12 mouse cellular contexts compared by ENCODE assay signal in the genomic region with DNA sequence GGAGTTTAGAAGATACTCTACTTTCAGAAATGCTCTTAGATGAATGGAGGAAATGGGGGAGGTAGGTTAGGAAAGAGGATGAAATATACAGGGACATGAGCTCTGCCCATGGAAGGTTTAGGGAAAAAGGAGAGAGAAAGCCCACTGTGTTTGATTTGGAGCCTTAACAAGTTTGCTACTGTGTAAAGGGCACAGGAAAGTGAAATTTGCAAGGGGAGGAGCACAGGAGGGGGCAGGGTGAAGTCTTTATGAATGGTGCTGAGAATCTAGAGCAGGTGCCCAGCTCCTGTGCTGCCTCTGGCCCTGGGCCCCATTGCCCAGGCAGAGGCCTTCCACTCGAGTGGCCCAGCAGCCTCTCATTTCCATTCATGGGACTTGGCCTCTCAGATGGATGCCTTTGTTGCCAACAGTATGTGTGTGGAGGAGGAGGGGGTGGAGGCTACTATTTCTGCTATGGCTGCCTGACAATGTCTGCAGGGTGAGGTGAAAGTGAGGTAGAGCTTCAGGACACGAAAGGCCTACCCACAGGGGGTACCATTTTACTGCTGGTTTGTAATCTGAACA. TPM values are rescaled to one million over a fixed set of nuclear protein-coding genes. Genes with fewer than 3 reads are reported as not detected.
DNase-seq lines count a peak whose midpoint lies in the region; ATAC-seq lines count a peak whose summit lies in the region.
"Had no signal": no experiment of that assay in that cellular context is flagged by ENCODE, and none has a peak within 500 bp of the region (broad histone marks: within the 10 kb centered on the region; RNA-seq: fewer than 3 reads in every experiment).

No protein-coding gene starts in this region.

- H3K27ac ChIP-seq in heart, embryonic 12.5 days (ENCODE audit: poor library complexity, severe bottlenecking), result no peak overlapping the region
- H3K27ac ChIP-seq in neural tube, embryonic 11.5 days (ENCODE audit: low read depth, low read length), result no peak overlapping the region
- no peak overlapping the region for H3K27ac ChIP-seq in neural tube, embryonic 15.5 days (replicated peaks)
- H3K27ac ChIP-seq in heart, embryonic 16.5 days (ENCODE audit: low read length), result peak overlapping the region; percentile 74
- H3K27ac ChIP-seq: embryonic facial prominence, embryonic 13.5 days; kidney, postnatal 0 days; limb, embryonic 12.5 days had no signal

- ATAC-seq in heart, embryonic 12.5 days (ENCODE audit: insufficient number of reproducible peaks, low FRiP score), result no peak
- 0 out of 2 replicates have a peak, but pooled peaks have one; percentile 22 for ATAC-seq in neural tube, embryonic 11.5 days (ENCODE audit: insufficient read depth, low FRiP score, low TSS enrichment)
- no peak for ATAC-seq in neural tube, embryonic 15.5 days (ENCODE audit: low FRiP score)
- no peak for ATAC-seq in heart, embryonic 16.5 days (replicated peaks; ENCODE audit: extremely low read depth, insufficient read depth, low FRiP score)

- no peaks in the 10 kb centered on the region for H3K9me3 ChIP-seq in heart, embryonic 12.5 days (replicated peaks)
- H3K9me3 ChIP-seq in neural tube, embryonic 11.5 days (ENCODE audit: control insufficient read depth, low read length), result no peaks in the 10 kb centered on the region
- no peaks in the 10 kb centered on the region for H3K9me3 ChIP-seq in neural tube, embryonic 15.5 days (replicated peaks)
- no peaks in the 10 kb centered on the region for H3K9me3 ChIP-seq in heart, embryonic 16.5 days (replicated peaks; ENCODE audit: control insufficient read depth, low read length)
- H3K9me3 ChIP-seq: embryonic facial prominence, embryonic 13.5 days; limb, embryonic 12.5 days had no signal

- no peak overlapping the region for H3K4me2 ChIP-seq in heart, embryonic 12.5 days
- H3K4me2 ChIP-seq in neural tube, embryonic 11.5 days (ENCODE audit: low read depth), result no peak overlapping the region
- no peak overlapping the region for H3K4me2 ChIP-seq in neural tube, embryonic 15.5 days
- no peak overlapping the region for H3K4me2 ChIP-seq in heart, embryonic 16.5 days (ENCODE audit: low read depth, low read length)
- H3K4me2 ChIP-seq: embryonic facial prominence, embryonic 13.5 days; limb, embryonic 12.5 days had no signal

- peak; percentile 54 to 73 for DNase-seq in heart, adult 18-20 months
- peak; percentile 13 for DNase-seq in neural tube, embryonic 11.5 days (ENCODE audit: low spot score)
- DNase-seq in spleen, adult 12 weeks (ENCODE audit: low spot score), result no peak
- no peak for DNase-seq in layer of hippocampus, postnatal 25 days (ENCODE audit: extremely low spot score in 1 of 2, low spot score in 1 of 2)
- DNase-seq in right cerebral cortex, adult 2 months (ENCODE audit: low spot score in 2 of 2), result no peak
- DNase-seq: lung, postnatal 4 days had no signal

- no peak overlapping the region for H3K4me3 ChIP-seq in heart, embryonic 12.5 days
- H3K4me3 ChIP-seq in neural tube, embryonic 11.5 days (ENCODE audit: low read depth, low read length), result no peak overlapping the region
- H3K4me3 ChIP-seq in neural tube, embryonic 15.5 days (replicated peaks), result no peak overlapping the region
- H3K4me3 ChIP-seq in heart, embryonic 16.5 days (ENCODE audit: low read length), result no peak overlapping the region
- H3K4me3 ChIP-seq: embryonic facial prominence, embryonic 13.5 days; limb, embryonic 12.5 days had no signal

- no peaks in the 10 kb centered on the region for H3K27me3 ChIP-seq in heart, embryonic 12.5 days (replicated peaks)
- no peaks in the 10 kb centered on the region for H3K27me3 ChIP-seq in neural tube, embryonic 11.5 days (ENCODE audit: control insufficient read depth, insufficient read depth, low read length)
- no peaks in the 10 kb centered on the region for H3K27me3 ChIP-seq in neural tube, embryonic 15.5 days (replicated peaks)
- H3K27me3 ChIP-seq in heart, embryonic 16.5 days (ENCODE audit: control insufficient read depth, insufficient read depth, low read length), result no peaks in the 10 kb centered on the region
- H3K27me3 ChIP-seq: embryonic facial prominence, embryonic 13.5 days; limb, embryonic 12.5 days had no signal

- WGBS in heart, embryonic 12.5 days, result 48% methylated on average over 2 of the region's 2 CpGs
- 39% methylated on average over 2 of the region's 2 CpGs for WGBS in neural tube, embryonic 11.5 days
- 17% methylated on average over 2 of the region's 2 CpGs for WGBS in neural tube, embryonic 15.5 days
- 37% methylated on average over 2 of the region's 2 CpGs for WGBS in heart, embryonic 16.5 days

- H3K9ac ChIP-seq in heart, embryonic 12.5 days, result no peak overlapping the region
- no peak overlapping the region for H3K9ac ChIP-seq in neural tube, embryonic 11.5 days (ENCODE audit: low read length)
- H3K9ac ChIP-seq in neural tube, embryonic 15.5 days (replicated peaks), result no peak overlapping the region
- no peak overlapping the region for H3K9ac ChIP-seq in heart, embryonic 16.5 days (ENCODE audit: low read length)
- H3K9ac ChIP-seq: embryonic facial prominence, embryonic 13.5 days; limb, embryonic 12.5 days had no signal

- H3K4me1 ChIP-seq in heart, embryonic 12.5 days (replicated peaks), result peaks cover 40% of the 10 kb centered on the region
- H3K4me1 ChIP-seq in neural tube, embryonic 11.5 days (ENCODE audit: control insufficient read depth, insufficient read depth, low read length), result no peaks in the 10 kb centered on the region
- no peaks in the 10 kb centered on the region for H3K4me1 ChIP-seq in neural tube, embryonic 15.5 days
- peaks cover 30% of the 10 kb centered on the region for H3K4me1 ChIP-seq in heart, embryonic 16.5 days (ENCODE audit: control insufficient read depth, insufficient read depth, low read length)

- H3K36me3 ChIP-seq in heart, embryonic 12.5 days, result no peaks in the 10 kb centered on the region
- H3K36me3 ChIP-seq in neural tube, embryonic 11.5 days (ENCODE audit: control insufficient read depth, insufficient read depth, low read length), result no peaks in the 10 kb centered on the region
- H3K36me3 ChIP-seq in neural tube, embryonic 15.5 days, result no peaks in the 10 kb centered on the region
- no peaks in the 10 kb centered on the region for H3K36me3 ChIP-seq in heart, embryonic 16.5 days (ENCODE audit: control insufficient read depth, insufficient read depth)
- H3K36me3 ChIP-seq: embryonic facial prominence, embryonic 13.5 days; limb, embryonic 12.5 days had no signal

RNA-seq across cellular contexts. Expression of gene Plxna2, which starts 4.7 kb away (rescaled TPM):
- total RNA-seq in heart, adult 18-20 months (2021), result 10 to 100 TPM; 28.2 to 29.1 TPM
- 8.0 and 9.5 TPM in 2 replicates for polyA plus RNA-seq in heart, embryonic 12.5 days (2016; fragmentation: Nextera tagmentation; extraction: Ambion mirVana)
- 24.6 and 26.4 TPM in 2 replicates for polyA plus RNA-seq in neural tube, embryonic 11.5 days (2014; fragmentation: Nextera tagmentation; extraction: Ambion mirVana)
- 37.7 and 42.4 TPM in 2 replicates for polyA plus RNA-seq in neural tube, embryonic 15.5 days (2015; fragmentation: Nextera tagmentation; extraction: Ambion mirVana)
- polyA plus RNA-seq in heart, embryonic 16.5 days (2015; fragmentation: Nextera tagmentation; extraction: Ambion mirVana), result 5.2 and 6.3 TPM in 2 replicates
- total RNA-seq in layer of hippocampus, postnatal 25 days (2021), result 10 to 100 TPM; 65.2 to 77.2 TPM

Comparison
In these comparisons a context has a peak if more than half of its experiments do, and no peak if none do; other contexts are left out.
1. DNase-seq: peak in heart, adult 18-20 months (2 of 2) and neural tube, embryonic 11.5 days (single experiment); none in spleen, adult 12 weeks (single experiment), layer of hippocampus, postnatal 25 days (0 of 2) and right cerebral cortex, adult 2 months (0 of 2).